Mouse (Mus musculus): Measurements from ENCODE around the gene Btrc. TPM values are rescaled to one million over a fixed set of nuclear protein-coding genes. Genes with fewer than 3 reads are reported as not detected.

Gene Btrc
- total RNA-seq, 2 experiments from 2014 or later = 39.6 to 43.8 TPM

- peak; percentile 64 to 88 for DNase-seq (ENCODE audit: low spot score in 2 of 2)
Measured at GRCm38 (mm10) chr19:45560153-45560890, 196.8 kb downstream of the Btrc start, which contains the start of the genes Poll and Gm17018. Poll (minus strand) TSS chr19:45560531. Gm17018 (plus strand) TSS chr19:45560615.

- no peak for DNase-seq (ENCODE audit: low spot score in 2 of 2)
Measured at GRCm38 (mm10) chr19:45565925-45566715, 202.6 kb downstream of the Btrc start.

- no peak for DNase-seq (ENCODE audit: low spot score in 2 of 2)
Measured at GRCm38 (mm10) chr19:45567367-45567766, 203.8 kb downstream of the Btrc start.

- no peak for DNase-seq (ENCODE audit: low spot score in 2 of 2)
Measured at GRCm38 (mm10) chr19:45573033-45573432, 209.5 kb downstream of the Btrc start.

- peak; percentile 58 to 81 for DNase-seq (ENCODE audit: low spot score in 2 of 2)
Measured at GRCm38 (mm10) chr19:45573861-45574267, 210.3 kb downstream of the Btrc start.

GRCm38 (mm10) chr19:45574339-45574898 is 210.9 kb downstream of the Btrc start:
- no peak for DNase-seq (ENCODE audit: low spot score in 2 of 2)

- DNase-seq (ENCODE audit: low spot score in 2 of 2) = no peak
Measured at GRCm38 (mm10) chr19:45574941-45575631, 211.6 kb downstream of the Btrc start.

- DNase-seq (ENCODE audit: low spot score in 2 of 2) = no peak
Measured at GRCm38 (mm10) chr19:45575632-45576001, 212.1 kb downstream of the Btrc start.

- no peak for DNase-seq (ENCODE audit: low spot score in 2 of 2)
Measured at GRCm38 (mm10) chr19:45577141-45577750, 213.7 kb downstream of the Btrc start.

GRCm38 (mm10) chr19:45578976-45579375 is 215.4 kb downstream of the Btrc start:
- no peak for DNase-seq (ENCODE audit: low spot score in 2 of 2)

GRCm38 (mm10) chr19:45579416-45579815 is 215.9 kb downstream of the Btrc start:
- no peak for DNase-seq (ENCODE audit: low spot score in 2 of 2)

Other genes starting within 250 kb of the Btrc start
- gene Tlx1, start 213.1 kb upstream of the Btrc start, total RNA-seq (2021) = under 1 TPM in 1 of 2 experiments, not detected in 1; 0.31 TPM
- 10 to 100 TPM; 24.2 to 26.0 TPM for gene Lbx1, start 127.9 kb upstream of the Btrc start, total RNA-seq (2021)
- 10 to 100 TPM in 1 of 2 experiments, 1 to 10 TPM in 1; 8.5 to 10.6 TPM for gene Poll, start 196.8 kb downstream of the Btrc start, total RNA-seq (2021)
- 10 to 100 TPM; 13.1 to 13.6 TPM for gene Gm17018, start 196.9 kb downstream of the Btrc start, total RNA-seq (2021)